Mouse (Mus musculus) forebrain, embryonic 12.5 days (tissue): ENCODE results near the gene Spats2l. TPM values are rescaled to one million over a fixed set of nuclear protein-coding genes. Genes with fewer than 3 reads are reported as not detected.

ENCODE experiments used
- ATAC-seq: fragments of 200-750 bp; cut with Nextera tagmentation; 2 replicates; pipeline ENCODE4 v1.8.0; 2017; ENCODE audit warnings: moderate TSS enrichment; ENCODE audit not compliant: low FRiP score
- H3K27ac ChIP-seq: fragments of 300-500 bp; sonication (generic); 2 replicates; pipeline ENCODE4 v1.5.1; 2016; ENCODE audit warnings: mild to moderate bottlenecking
- H3K27me3 ChIP-seq: fragments of 300-500 bp; sonication (generic); 2 replicates; pipeline ENCODE4 v1.6.1; 2016; ENCODE audit warnings: mild to moderate bottlenecking
- H3K36me3 ChIP-seq: fragments of 300-500 bp; sonication (generic); replicated peaks from 2 replicates; pipeline ENCODE4 v1.6.1; 2016; ENCODE audit warnings: mild to moderate bottlenecking
- H3K4me1 ChIP-seq: fragments of 300-500 bp; sonication (generic); 2 replicates; pipeline ENCODE4 v1.6.1; 2016
- H3K4me2 ChIP-seq: fragments of 300-500 bp; sonication (generic); 2 replicates; pipeline ENCODE4 v1.6.1; 2016; ENCODE audit warnings: mild to moderate bottlenecking, moderate library complexity
- H3K4me3 ChIP-seq: fragments of 300-500 bp; sonication (generic); replicated peaks from 2 replicates; pipeline ENCODE4 v1.5.1; 2016; ENCODE audit warnings: mild to moderate bottlenecking
- H3K9ac ChIP-seq: fragments of 300-500 bp; sonication (generic); 2 replicates; pipeline ENCODE4 v1.6.1; 2016; ENCODE audit warnings: mild to moderate bottlenecking
- H3K9me3 ChIP-seq: fragments of 300-500 bp; sonication (generic); 2 replicates; pipeline ENCODE4 v1.6.1; 2016
- WGBS: fragments of 180-500 bp; shearing (Covaris S2); methylation state at CpG from one replicate; pipeline ENCODE4 v1.1.7; 2016; 5-methylcytosine and 5-hydroxymethylcytosine counted together
- polyA plus RNA-seq: library from polyadenylated mRNA; unstranded; fragments of >200 nt; fragmentation: Nextera tagmentation; extraction: Ambion mirVana; gene quantifications from 2 replicates; pipeline ENCODE4 v1.2.1, GENCODE M21; 2016

Spats2l gene
- polyA plus RNA-seq, 1 experiment from 2014 or later = 57.2 TPM

DNA sequence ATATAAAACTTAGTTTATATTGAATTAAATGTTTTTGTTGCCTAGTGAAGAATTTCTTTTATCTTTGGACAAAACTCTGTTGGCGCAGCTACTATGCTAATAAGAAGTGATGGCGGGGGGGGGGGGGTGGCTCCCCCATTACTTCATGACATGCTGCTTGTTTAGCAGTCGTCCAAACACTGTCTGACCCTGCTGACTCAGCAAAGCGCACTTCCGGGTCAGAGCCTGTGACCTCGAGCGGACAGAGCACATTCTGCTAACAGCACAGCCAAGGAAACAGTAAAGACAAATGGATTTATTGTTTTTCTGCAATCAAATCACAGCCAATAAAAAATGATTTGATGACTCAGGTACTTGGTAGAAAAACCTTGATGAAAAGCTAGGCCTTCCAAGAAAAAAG is 61.2 kb downstream of the Spats2l start:
- no peaks in the 10 kb centered on the region for H3K9me3 ChIP-seq
- H3K4me3 ChIP-seq = no peak overlapping the region
- H3K36me3 ChIP-seq = no peaks in the 10 kb centered on the region
- H3K27ac ChIP-seq = no peak overlapping the region
- 0 out of 2 replicates have a peak, but pooled peaks cover 5% of the 10 kb centered on the region for H3K27me3 ChIP-seq
- no peak overlapping the region for H3K9ac ChIP-seq
- WGBS = 59% methylated on average over 7 of the region's 7 CpGs
- no peak for ATAC-seq
- H3K4me1 ChIP-seq = peaks cover 5% of the 10 kb centered on the region; the same call in 1 of the 2 replicates
- H3K4me2 ChIP-seq = no peak overlapping the region

DNA sequence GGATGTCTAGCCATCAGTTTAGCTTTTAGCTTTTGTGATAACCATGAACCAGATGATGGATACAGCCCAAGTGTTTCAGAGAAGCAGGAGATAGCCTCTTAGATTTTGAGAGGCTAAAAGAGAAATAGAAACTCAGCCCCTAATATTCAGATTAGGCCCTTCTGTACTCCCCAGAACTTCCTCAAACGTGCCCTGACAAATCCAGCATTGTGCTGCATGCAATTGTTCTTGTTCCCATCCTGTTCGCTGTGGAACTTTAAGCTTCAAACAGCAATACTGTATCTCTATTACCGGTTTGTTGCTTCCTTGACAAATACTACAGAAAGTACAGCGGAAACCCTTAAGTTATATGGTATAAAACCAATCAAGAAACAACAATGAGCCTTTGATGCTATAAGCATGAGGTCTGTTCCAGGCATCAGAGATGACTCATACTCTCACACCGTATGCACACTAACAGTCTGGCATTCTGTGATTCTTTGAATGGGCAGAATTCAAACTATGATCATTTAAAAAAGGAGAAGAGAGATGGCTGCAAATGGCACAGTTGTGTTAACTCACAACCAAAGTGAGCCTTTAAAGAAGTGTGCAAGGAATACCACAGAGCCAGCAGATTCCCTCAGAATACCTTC is 62.8 kb downstream of the Spats2l start:
- Histone ChIP-seq H3K9me3 (no peaks in the 10 kb centered on the region), H3K4me1 (peaks cover 5% of the 10 kb centered on the region; the same call in 1 of the 2 replicates), H3K36me3 (no peaks in the 10 kb centered on the region), H3K9ac (no peak overlapping the region), H3K4me3 (no peak overlapping the region), H3K4me2 (no peak overlapping the region), H3K27me3 (0 out of 2 replicates have a peak, but pooled peaks cover 5% of the 10 kb centered on the region), H3K27ac (no peak overlapping the region)
- WGBS = 75% methylated on average over 5 of the region's 5 CpGs
- no peak for ATAC-seq

DNA sequence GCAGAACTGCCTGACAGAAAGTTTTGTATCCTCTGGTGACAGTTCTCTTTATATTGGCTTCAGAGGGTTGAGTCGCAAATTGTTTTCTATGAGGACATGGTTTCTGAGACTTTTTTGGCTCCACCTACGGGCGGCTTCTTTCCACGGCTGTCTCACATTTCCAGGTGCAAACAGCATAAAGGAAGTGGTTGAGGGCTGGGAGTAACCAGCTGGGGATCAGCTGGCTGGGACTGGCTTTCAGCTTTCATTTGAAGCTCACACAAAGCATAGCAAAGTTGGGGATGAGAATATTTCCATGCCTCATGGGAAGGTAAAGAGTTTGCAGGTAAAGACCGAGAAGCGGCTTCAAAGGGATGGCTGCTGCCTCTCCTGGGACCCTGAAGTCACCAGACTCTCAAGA is 65.9 kb downstream of the Spats2l start:
- 91% methylated on average over 6 of the region's 6 CpGs for WGBS

DNA sequence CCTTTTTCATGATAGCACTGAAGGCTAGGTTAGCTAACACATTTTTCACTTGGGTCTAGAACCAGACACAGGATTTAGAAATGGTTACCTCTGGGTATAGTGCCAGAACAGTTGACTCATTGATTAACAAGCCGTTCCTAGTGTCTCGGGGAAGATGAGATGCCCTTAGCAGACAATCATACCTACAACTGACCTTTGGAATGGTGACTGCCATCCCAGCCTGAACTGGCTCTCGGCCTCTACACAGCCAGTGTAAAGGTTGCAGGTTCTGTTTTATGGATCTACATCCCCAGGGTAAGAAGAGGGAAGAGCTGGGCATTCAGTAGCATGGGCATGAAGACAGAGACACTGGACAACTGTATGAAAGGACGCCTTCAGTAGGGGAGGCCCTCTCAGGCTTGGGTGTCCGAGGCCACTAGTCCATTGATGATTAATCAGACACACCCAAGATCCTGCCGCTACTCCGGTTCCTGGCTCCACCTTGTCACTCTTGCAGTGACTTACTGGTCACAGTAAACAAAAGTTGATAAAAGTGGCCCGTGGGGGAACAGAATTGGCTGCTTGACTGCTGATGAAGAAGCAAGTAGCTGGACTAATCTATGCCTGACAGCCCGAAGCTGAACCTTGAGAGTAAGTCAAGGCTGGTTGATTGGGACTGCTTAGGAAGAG is 71.2 kb downstream of the Spats2l start:
- Histone ChIP-seq H3K27ac (no peak overlapping the region), H3K4me1 (peaks cover 38% of the 10 kb centered on the region), H3K9me3 (no peaks in the 10 kb centered on the region), H3K4me2 (no peak overlapping the region), H3K36me3 (no peaks in the 10 kb centered on the region), H3K27me3 (0 out of 2 replicates have a peak, but pooled peaks cover 10% of the 10 kb centered on the region), H3K4me3 (no peak overlapping the region), H3K9ac (no peak overlapping the region)
- WGBS = 87% methylated on average over 9 of the region's 9 CpGs
- ATAC-seq = no peak

More for the DNA sequence above, 65.9 kb downstream of the Spats2l start:
- Histone ChIP-seq H3K4me1 (no peaks in the 10 kb centered on the region; the same call in 1 of the 2 replicates), H3K4me2 (no peak overlapping the region), H3K4me3 (no peak overlapping the region), H3K27ac (no peak overlapping the region), H3K36me3 (no peaks in the 10 kb centered on the region), H3K9me3 (no peaks in the 10 kb centered on the region), H3K9ac (no peak overlapping the region), H3K27me3 (0 out of 2 replicates have a peak, but pooled peaks cover 3% of the 10 kb centered on the region)
- ATAC-seq = no peak

DNA sequence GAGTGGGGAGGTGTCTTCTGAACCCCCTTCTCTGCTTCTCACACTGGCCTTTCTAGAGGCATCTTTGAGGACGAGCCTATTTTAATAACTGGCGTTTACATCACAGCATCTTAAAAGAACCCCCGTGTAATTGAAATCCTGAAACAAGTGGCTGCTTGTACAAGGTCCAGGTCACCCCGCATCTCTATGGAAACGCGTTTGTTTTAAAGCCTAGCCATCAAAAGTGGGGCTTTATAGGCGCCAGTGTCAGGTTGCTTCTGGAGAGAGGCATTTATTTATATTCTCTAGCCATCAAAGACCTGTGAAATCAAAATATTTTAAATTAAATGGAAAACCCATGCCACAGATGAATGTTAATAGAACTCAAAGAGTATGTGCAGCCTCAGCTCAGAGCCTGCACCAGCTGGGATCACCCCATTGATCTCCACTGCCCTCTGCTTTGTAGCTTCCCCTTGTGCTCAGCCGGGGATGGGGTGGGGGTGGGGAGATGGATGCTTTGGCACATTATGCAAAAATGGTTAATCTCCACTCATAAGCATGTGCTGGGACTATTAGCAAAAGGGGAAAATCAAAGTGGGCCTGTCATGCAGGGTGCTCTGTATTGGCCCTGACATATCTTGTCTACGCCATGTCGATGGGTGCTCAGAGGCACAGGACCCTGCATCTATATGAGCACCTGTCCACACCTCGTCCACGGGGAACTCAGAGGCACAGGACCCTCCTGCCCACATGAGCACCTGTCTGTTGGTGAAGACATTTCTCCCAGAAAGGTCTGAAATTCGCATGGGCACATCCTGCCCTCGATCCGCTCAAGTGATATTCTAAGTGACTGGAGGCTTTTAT is 73.1 kb downstream of the Spats2l start:
- peak overlapping the region; percentile 21; the same call in 1 of the 2 replicates for H3K4me2 ChIP-seq
- no peak overlapping the region for H3K4me3 ChIP-seq
- no peak overlapping the region for H3K9ac ChIP-seq
- H3K4me1 ChIP-seq = peaks cover 45% of the 10 kb centered on the region
- H3K36me3 ChIP-seq = no peaks in the 10 kb centered on the region
- H3K27me3 ChIP-seq = 0 out of 2 replicates have a peak, but pooled peaks cover 10% of the 10 kb centered on the region
- peak; percentile 86 for ATAC-seq
- H3K9me3 ChIP-seq = no peaks in the 10 kb centered on the region
- 18% methylated on average over 15 of the region's 15 CpGs for WGBS
- H3K27ac ChIP-seq = peak overlapping the region; percentile 78

DNA sequence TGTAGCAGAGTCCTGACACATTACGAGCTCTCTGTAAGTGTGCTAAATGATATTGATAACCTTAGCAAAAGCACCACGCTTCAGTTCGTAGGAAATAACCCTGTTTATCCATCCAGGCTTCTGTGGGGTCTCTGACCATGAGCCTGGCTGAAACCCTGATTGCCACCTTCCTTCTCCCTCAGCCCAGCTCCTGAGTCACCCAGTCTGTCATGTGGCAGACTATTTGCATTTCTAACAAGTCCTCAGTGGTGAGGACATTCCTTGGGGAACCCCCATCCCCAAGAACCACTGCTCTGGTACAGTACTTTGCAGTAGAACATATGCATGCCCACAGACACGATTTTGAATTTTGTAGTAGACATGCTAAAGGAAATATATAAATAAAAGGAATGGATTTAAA is 75.1 kb downstream of the Spats2l start:
- H3K9me3 ChIP-seq = no peaks in the 10 kb centered on the region
- 90% methylated on average over 4 of the region's 4 CpGs for WGBS
- H3K4me2 ChIP-seq = no peak overlapping the region
- H3K4me1 ChIP-seq = peaks cover 45% of the 10 kb centered on the region
- no peak overlapping the region for H3K4me3 ChIP-seq
- H3K27me3 ChIP-seq = 0 out of 2 replicates have a peak, but pooled peaks cover 10% of the 10 kb centered on the region
- no peak for ATAC-seq
- no peaks in the 10 kb centered on the region for H3K36me3 ChIP-seq
- no peak overlapping the region for H3K27ac ChIP-seq
- H3K9ac ChIP-seq = no peak overlapping the region

DNA sequence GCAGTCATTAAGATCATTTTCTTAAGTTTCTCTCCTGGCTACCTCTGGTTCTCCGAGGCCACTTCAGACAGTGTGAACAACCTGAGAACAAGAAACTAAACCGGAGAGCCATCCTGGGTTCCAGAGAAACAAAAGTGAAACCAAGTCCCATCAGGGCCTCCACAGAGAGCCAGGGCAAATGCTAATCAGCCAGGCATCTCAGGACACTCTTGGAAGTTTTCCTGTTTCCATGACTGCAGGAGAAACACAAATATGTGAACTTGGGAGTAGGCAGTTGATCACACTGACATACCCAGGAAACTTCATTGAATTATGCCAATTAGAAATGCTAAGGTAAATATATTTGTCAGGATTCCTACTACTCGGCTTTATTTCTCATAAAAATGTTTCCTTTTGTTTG is 76.0 kb downstream of the Spats2l start:
- WGBS = 77% methylated on average over 3 of the region's 3 CpGs
- H3K27me3 ChIP-seq = 0 out of 2 replicates have a peak, but pooled peaks cover 10% of the 10 kb centered on the region
- no peak for ATAC-seq
- H3K4me3 ChIP-seq = no peak overlapping the region
- no peak overlapping the region for H3K9ac ChIP-seq
- no peaks in the 10 kb centered on the region for H3K9me3 ChIP-seq
- H3K4me1 ChIP-seq = peaks cover 45% of the 10 kb centered on the region
- H3K27ac ChIP-seq = no peak overlapping the region
- H3K36me3 ChIP-seq = no peaks in the 10 kb centered on the region
- no peak overlapping the region for H3K4me2 ChIP-seq

DNA sequence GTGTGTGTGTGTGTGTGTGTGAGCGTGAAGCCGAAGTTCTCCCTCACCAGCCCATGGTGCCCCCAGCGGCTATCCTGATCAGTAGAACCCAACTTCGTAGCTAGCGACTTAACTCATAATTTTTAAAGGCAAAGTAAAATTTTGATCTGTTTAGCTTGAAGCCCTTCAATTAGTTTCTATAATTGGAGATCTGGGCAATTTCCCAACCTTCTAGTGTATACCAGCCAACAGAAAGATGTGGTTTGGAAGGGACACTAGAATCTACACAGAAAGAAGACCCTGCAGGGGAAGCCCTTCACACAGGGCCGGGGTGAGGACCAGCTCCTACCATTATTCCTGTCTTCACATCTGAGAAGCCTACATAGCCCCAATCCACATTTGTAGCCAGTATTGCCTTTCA is 77.9 kb downstream of the Spats2l start:
- no peak for ATAC-seq
- Histone ChIP-seq H3K27ac (no peak overlapping the region), H3K9ac (no peak overlapping the region), H3K4me2 (no peak overlapping the region), H3K9me3 (no peaks in the 10 kb centered on the region), H3K27me3 (0 out of 2 replicates have a peak, but pooled peaks cover 3% of the 10 kb centered on the region), H3K4me3 (no peak overlapping the region), H3K4me1 (peaks cover 33% of the 10 kb centered on the region), H3K36me3 (no peaks in the 10 kb centered on the region)
- 94% methylated on average over 6 of the region's 6 CpGs for WGBS

DNA sequence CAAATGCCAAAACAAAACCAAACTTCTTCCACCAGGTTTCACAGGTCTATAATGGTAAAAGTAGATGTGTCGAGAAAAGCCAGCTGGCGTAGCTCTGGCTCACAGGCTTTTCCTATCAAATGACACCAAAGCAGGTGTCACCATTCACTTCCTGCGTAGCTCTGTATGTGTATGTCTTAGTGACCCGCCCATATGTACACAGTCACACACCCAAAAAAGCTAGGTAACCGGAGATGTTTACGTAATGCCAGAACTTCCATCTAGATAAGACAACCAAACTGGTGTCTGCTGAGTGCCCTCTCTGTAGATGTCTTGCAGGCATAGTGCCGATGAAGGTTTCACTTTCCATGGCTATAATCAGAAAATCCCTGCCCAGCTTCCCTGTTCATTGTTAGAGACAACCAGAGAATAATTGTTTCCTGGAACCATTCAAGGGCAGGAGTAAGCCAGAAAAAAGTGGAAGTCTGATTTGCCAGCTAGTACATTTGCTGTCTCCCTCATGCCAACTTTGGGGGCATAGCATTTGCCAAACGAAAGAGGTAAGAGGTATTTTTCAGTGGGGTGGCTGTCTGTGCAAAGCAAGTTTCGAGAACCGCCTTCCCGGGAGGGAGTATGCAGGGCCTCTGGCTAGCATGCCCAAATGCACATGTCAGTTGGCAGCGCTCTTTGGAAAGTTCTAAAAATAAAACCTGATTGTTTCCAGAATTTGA is 78.8 kb downstream of the Spats2l start:
- ATAC-seq = no peak
- H3K4me3 ChIP-seq = no peak overlapping the region
- no peaks in the 10 kb centered on the region for H3K36me3 ChIP-seq
- H3K4me1 ChIP-seq = peaks cover 26% of the 10 kb centered on the region
- WGBS = 93% methylated on average over 12 of the region's 12 CpGs
- no peaks in the 10 kb centered on the region for H3K9me3 ChIP-seq
- no peak overlapping the region for H3K27ac ChIP-seq
- no peak overlapping the region for H3K4me2 ChIP-seq
- no peak overlapping the region for H3K9ac ChIP-seq
- 0 out of 2 replicates have a peak, but pooled peaks cover 3% of the 10 kb centered on the region for H3K27me3 ChIP-seq

DNA sequence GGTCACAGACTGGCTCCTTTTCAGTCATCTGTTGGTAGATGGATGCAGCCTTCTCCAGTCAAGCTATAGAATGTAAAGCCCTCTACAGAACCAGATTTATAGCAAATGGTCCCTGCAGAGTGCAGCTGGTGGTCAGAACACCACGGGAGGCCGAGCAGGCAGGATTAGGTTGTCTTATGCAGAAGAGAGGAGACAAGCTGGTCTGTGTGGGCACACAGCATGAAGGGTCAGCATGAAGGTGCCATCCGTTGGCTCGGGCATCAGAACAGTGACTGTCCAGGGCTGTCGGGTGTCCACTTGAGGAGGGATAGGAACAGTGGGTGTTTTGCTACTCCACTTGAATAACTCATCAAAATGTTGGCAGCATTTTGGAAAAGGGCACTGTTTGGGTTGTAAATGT is 83.8 kb downstream of the Spats2l start:
- H3K27ac ChIP-seq = no peak overlapping the region
- no peaks in the 10 kb centered on the region for H3K27me3 ChIP-seq
- H3K4me2 ChIP-seq = no peak overlapping the region
- ATAC-seq = no peak
- H3K36me3 ChIP-seq = no peaks in the 10 kb centered on the region
- 52% methylated on average over 5 of the region's 5 CpGs for WGBS
- no peak overlapping the region for H3K4me3 ChIP-seq
- peaks cover 20% of the 10 kb centered on the region for H3K4me1 ChIP-seq
- H3K9me3 ChIP-seq = peaks cover under 1% of the 10 kb centered on the region; the same call in 1 of the 2 replicates
- H3K9ac ChIP-seq = no peak overlapping the region

DNA sequence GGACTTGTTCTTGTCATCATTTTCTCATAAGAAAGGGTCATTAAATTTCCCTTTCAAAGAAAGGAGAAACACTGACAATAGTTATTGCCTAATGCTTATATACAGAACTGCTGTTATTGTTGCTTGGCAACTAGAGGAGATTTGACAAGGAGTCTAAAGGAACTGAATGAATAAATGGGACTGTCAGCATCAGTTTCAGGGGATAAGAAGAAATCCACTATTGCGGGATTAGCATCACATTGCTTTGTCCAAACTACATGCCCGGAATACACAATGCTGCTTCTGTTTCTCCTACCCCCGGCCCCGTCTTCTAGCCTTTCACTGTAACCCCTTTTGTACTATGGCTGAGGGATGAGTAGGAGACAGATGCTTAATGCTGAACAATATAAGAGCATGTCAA is 88.1 kb downstream of the Spats2l start:
- no peak overlapping the region for H3K4me2 ChIP-seq
- peaks cover 24% of the 10 kb centered on the region for H3K4me1 ChIP-seq
- H3K27ac ChIP-seq = peak overlapping the region; percentile 54
- no peak overlapping the region for H3K4me3 ChIP-seq
- 14% methylated on average over 4 of the region's 4 CpGs for WGBS
- peak; percentile 86 for ATAC-seq
- no peaks in the 10 kb centered on the region for H3K36me3 ChIP-seq
- no peak overlapping the region for H3K9ac ChIP-seq
- H3K27me3 ChIP-seq = no peaks in the 10 kb centered on the region
- peaks cover 3% of the 10 kb centered on the region; the same call in 1 of the 2 replicates for H3K9me3 ChIP-seq
